Comparison of ENCODE assay signal across 8 mouse cellular contexts in the genomic region with DNA sequence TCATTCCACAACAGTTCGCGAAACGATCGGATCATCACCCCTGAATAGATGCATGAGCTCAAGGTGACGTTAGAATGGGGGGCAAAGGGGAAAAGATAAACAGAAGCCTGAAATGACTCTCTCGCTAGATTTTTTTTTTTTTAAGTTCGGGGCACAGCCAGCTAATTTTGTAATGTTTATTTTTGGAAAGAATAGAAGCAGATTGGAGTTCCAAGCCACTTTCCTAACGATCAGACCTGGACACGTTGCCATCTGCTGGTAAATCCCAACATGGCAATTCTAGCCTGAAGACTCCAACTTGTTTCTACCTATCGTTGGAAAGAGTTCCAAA. TPM values are rescaled to one million over a fixed set of nuclear protein-coding genes. Genes with fewer than 3 reads are reported as not detected.
DNase-seq lines count a peak whose midpoint lies in the region; ATAC-seq and TF ChIP-seq lines count a peak whose summit lies in the region.

Arhgef12 (minus strand) TSS at position 53 of the 331 bp plus-strand sequence.

- H3K4me1 ChIP-seq in intestine, postnatal 0 days (replicated peaks; ENCODE audit: control insufficient read depth, insufficient read depth, low read length): no peaks in the 10 kb centered on the region
- peaks cover 40% of the 10 kb centered on the region for H3K4me1 ChIP-seq in midbrain, embryonic 13.5 days (replicated peaks)

- peak within 1 kb of the TSS; percentile 89 for H3K9ac ChIP-seq in intestine, postnatal 0 days (ENCODE audit: low read depth, low read length)
- peak within 1 kb of the TSS; percentile 90 for H3K9ac ChIP-seq in midbrain, embryonic 13.5 days (replicated peaks)

- H3K27me3 ChIP-seq in intestine, postnatal 0 days (replicated peaks; ENCODE audit: control insufficient read depth, insufficient read depth, low read length): no peaks in the 10 kb centered on the region
- no peaks in the 10 kb centered on the region for H3K27me3 ChIP-seq in midbrain, embryonic 13.5 days

- ATAC-seq in intestine, postnatal 0 days: no peak
- ATAC-seq in midbrain, embryonic 13.5 days: no peak

- H3K9me3 ChIP-seq in intestine, postnatal 0 days (ENCODE audit: control insufficient read depth): no peaks in the 10 kb centered on the region
- no peaks in the 10 kb centered on the region for H3K9me3 ChIP-seq in midbrain, embryonic 13.5 days

- peak within 1 kb of the TSS; percentile 92 for H3K27ac ChIP-seq in intestine, postnatal 0 days (ENCODE audit: low read depth, low read length)
- H3K27ac ChIP-seq in midbrain, embryonic 13.5 days: no peak within 1 kb of the TSS

- 17% methylated on average over 10 of the region's 10 CpGs for whole genome bisulfite sequencing in intestine, postnatal 0 days
- WGBS in midbrain, embryonic 13.5 days: 38% methylated on average over 10 of the region's 10 CpGs

- peak within 1 kb of the TSS; percentile 80 for H3K4me3 ChIP-seq in intestine, postnatal 0 days (ENCODE audit: low read depth, low read length)
- H3K4me3 ChIP-seq in midbrain, embryonic 13.5 days (replicated peaks): peak within 1 kb of the TSS; percentile 86

- peak within 1 kb of the TSS; percentile 78 for H3K4me2 ChIP-seq in intestine, postnatal 0 days (replicated peaks; ENCODE audit: low read depth)
- peak within 1 kb of the TSS; percentile 96 for H3K4me2 ChIP-seq in midbrain, embryonic 13.5 days (replicated peaks)

- intact Hi-C loops in left cerebral cortex, postnatal 4 days (cut with DNase I): loop anchor here (5.0 kb wide), 1 partner anchor 35 kb away; no protein-coding TSS in a partner anchor

- peak; percentile 76 for TF ChIP-seq CTCF in intestine, postnatal 0 days (IDR thresholded peaks at IDR 0.05; ENCODE audit: low read depth)

- peaks cover 5% of the 10 kb centered on the region; the same call in 1 of the 2 replicates for H3K36me3 ChIP-seq in intestine, postnatal 0 days (ENCODE audit: control insufficient read depth, insufficient read depth)
- peaks cover 18% of the 10 kb centered on the region for H3K36me3 ChIP-seq in midbrain, embryonic 13.5 days

- DNase-seq in 3T3-L1 (ENCODE audit: low read depth, low spot score) (peak; percentile 87), R1 (ENCODE audit: low read depth, low spot score) (peak; percentile 56)
- peak; percentile 73 for DNase-seq in embryo, embryonic 10 days (ENCODE audit: low spot score)
- DNase-seq in gonadal fat pad, adult 2 months (ENCODE audit: low read depth): peak; percentile 57
- peak; percentile 21 for DNase-seq in left cerebral cortex, postnatal 4 days
- no peak for DNase-seq in spleen, postnatal 4 days (ENCODE audit: low spot score in 2 of 2)

RNA-seq across cellular contexts. Expression of gene Arhgef12, which starts in this region (rescaled TPM):
- 34.7 and 39.2 TPM in 2 replicates for polyA plus RNA-seq in gonadal fat pad, adult 2 months (2012; rRNA removed)
- 3.9 and 4.9 TPM in 2 replicates for polyA plus RNA-seq in intestine, postnatal 0 days (2015; fragmentation: Nextera tagmentation; extraction: Ambion mirVana)
- 100 to 1,000 TPM; 185 to 199 TPM for total RNA-seq in left cerebral cortex, postnatal 4 days (2021)
- polyA plus RNA-seq in midbrain, embryonic 13.5 days (2015; fragmentation: Nextera tagmentation; extraction: Ambion mirVana): 20.9 and 21.2 TPM in 2 replicates

Comparison
In these comparisons a context has a peak if more than half of its experiments do, and no peak if none do; other contexts are left out.
1. DNase-seq: peak in 3T3-L1 (single experiment), R1 (single experiment), embryo, embryonic 10 days (single experiment), gonadal fat pad, adult 2 months (single experiment) and left cerebral cortex, postnatal 4 days (single experiment); none in spleen, postnatal 4 days (0 of 2).